Mouse (Mus musculus) embryo, embryonic 11.5 days (tissue): ENCODE measurements around the gene Rab39.
A peak's percentile ranks its signal among the peaks of the same experiment; 100 is the strongest.

Experiments used
- DNase-seq: peaks from one replicate; pipeline ENCODE4 v3.0.0-alpha.2; 2012; ENCODE audit warnings: low read depth, low spot score

The Rab39 gene

DNA sequence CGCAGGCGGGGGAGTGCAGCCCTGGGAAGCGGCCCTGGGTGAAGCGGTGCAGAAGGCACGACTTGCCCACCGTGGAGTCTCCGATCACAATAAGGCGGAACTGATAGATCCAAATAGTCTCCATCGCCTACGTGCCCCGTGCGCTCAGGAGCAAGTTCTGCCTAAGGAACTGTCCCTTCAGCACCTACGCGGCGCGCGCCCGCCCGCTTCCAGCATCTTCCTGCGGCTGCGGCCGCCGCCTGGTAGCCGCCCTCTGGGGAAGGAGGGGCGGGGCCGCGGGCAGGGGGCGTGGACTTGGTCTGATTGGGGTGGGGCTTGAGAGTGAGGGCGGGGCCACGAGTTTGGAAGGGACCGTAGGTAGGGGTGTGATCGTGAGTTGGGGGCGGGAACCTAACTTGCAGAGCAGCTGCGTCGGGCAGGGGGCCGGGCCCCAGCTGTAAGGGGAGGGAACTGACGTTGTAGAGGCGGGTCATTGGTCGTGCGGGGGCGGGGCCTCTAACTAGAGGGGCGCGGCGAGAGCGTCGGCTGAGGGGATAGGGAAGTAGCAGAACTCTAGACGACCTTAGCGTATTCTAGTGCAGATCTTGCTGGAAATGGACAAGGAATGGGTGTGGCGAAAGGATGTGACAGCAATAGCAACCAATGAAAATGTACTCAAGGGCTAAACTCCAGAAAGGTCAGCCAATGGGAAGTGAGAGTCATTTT lies at the start of gene Rab39:
TSS of gene Rab39 (minus strand) at position 241 of the 705 bp plus-strand sequence.
- DNase-seq = peak; percentile 76

GRCm38 (mm10) chr9:53754801-53755200 lies 48.8 kb upstream of the Rab39 start:
- DNase-seq = no peak

GRCm38 (mm10) chr9:53750899-53751298 lies 44.9 kb upstream of the Rab39 start:
- no peak for DNase-seq

GRCm38 (mm10) chr9:53750411-53750810 lies 44.4 kb upstream of the Rab39 start:
- DNase-seq = no peak

- no peak for DNase-seq
These were observed 34.9 kb upstream of the Rab39 start for GRCm38 (mm10) chr9:53740829-53741404.

GRCm38 (mm10) chr9:53705491-53705991 lies 491 bp downstream of the Rab39 start:
- no peak for DNase-seq

DNA sequence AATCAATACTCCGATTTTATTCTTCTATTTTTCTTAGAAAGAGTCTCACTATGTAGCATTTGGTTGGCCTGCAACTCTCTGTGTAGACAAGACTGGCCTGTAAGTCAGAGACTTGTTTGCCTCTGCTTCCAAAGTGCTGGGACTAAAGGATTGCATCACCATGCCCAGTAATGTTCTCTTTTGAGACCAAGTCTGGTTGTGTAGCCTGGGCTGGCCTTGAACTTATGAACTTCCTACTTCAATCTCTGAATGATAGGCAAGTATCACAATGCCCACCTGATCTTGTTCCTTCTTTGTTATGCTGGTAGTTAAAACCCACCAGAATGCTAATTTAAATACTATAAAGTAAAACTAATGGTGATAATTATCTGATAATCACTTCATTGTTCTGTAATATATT lies 3.0 kb downstream of the Rab39 start:
- DNase-seq = no peak

DNA sequence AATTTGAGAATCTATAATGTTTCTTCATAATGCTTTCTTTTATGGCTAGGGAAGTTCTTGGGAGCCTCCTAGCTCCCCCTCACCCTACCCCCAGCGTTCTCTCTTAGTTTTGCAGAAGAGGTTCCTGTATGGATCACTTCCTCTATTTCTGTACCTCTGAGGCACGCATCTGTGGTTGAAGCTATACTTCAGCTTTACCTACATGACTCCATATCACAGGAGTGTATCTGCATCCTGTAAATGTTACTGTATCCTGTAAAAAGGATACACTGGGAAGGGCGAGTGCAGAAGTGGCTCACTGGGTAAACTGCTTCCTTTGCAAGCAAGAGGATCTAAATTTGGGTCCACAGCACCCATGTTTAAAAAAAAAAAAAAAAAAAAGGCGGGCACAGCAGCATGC lies 5.5 kb downstream of the Rab39 start:
- no peak for DNase-seq

GRCm38 (mm10) chr9:53695846-53696245 lies 10.2 kb downstream of the Rab39 start:
- DNase-seq = no peak

DNA sequence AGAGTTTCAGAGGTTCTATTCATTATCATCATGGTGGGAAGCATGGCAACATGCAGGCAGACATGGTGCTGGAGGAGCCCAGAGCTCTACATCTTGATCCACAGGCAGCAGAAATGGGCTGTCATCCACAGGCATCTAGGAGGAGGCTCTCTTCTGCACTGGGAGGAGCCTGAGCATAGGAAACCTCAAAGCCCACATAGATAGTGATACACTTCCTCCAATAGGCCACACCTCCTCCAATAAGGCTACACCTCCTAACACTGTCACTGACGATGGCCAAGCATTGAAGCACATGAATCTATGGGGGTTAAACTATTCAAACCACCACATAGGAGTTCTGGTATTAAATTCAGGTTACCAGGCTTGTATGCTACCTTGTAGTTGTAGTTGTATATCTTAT lies 12.3 kb downstream of the Rab39 start:
- DNase-seq = no peak

- DNase-seq = no peak
These were observed 14.0 kb downstream of the Rab39 start for GRCm38 (mm10) chr9:53691745-53692670.

DNA sequence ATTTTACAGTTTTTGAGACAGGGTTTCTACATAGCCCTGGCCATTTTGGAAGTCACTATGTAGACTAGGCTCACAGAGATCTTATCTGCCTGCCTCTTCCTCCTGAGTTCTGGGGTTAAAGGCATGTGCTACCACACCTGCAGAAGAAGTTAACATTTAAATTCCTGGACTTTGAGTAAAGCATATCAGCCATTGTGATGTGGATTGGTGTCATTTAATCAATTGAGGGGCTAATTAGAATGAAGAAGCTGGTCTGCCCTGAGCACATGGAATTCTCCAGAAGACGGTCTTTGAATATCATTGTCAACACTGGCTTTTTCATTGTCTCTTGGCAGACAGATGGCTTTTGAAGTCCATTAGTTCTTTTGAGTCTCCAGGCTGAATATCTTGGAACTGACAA lies 25.2 kb downstream of the Rab39 start:
- no peak for DNase-seq

GRCm38 (mm10) chr9:53676921-53677320 lies 29.1 kb downstream of the Rab39 start:
- no peak for DNase-seq

DNA sequence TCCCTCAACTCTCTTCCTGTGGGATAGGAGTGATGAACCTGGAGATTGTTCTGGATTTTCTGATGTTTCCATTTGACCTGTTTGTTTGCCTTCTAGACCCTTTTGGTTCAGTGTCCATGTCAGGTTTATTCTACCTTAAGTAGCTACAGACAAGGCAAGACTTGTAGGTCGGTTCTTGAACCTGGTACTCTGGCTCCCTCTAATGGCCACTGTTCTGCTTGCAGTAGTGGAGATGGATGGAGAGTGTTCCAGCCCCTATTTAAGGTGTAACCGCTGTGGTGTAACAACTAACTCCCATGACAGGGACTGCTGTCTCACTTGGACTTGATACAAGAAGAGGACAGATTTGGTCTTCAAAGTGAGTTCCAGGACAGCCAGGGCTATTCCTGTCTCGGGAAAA lies 32.5 kb downstream of the Rab39 start:
- peak; percentile 59 for DNase-seq

GRCm38 (mm10) chr9:53669680-53670219 lies 36.3 kb downstream of the Rab39 start, which contains the start of gene Cul5:
Cul5 (minus strand) TSS chr9:53670014.
- peak; percentile 11 for DNase-seq

- DNase-seq = peak; percentile 88
These were observed 38.9 kb downstream of the Rab39 start for GRCm38 (mm10) chr9:53667020-53667669.

GRCm38 (mm10) chr9:53666665-53667019 lies 39.4 kb downstream of the Rab39 start:
- DNase-seq = no peak

DNA sequence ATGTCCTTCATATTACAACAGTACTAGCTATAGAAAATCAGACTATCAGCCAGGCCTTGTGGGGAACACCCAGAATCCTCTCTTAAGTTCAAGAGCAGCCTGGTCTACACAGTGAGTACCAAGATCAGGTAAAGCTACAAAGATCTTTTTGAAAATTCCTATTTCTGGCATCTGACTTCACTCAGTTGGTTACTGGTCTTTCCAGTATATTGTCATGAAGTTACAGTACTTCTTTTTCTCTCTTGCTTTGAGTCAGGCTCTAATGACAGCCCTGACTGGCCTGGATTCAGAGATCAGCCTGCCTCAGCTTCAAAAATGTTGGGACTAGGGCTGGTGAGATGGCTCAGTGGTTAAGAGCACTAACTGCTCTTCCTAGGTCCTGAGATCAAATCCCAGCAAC lies 40.6 kb downstream of the Rab39 start:
- no peak for DNase-seq

DNA sequence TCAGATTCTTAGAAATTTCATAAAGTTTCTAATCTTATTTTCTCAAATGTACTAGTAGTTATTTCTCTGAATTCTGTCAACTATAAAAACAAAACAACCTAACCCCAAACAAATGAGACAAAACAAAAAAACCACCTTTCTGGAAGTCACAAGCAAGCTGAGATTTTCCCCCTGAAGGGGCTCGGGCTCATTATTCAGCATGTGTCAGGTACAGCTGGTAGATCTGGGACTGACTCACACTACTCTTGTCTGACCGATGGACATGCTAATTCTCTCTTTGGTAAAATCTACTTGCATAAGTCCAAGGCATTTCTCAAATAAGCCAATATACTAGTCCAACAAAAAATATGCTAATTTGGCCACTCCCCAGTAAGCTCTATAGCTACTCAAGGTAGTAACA lies 41.2 kb downstream of the Rab39 start:
- no peak for DNase-seq

- no peak for DNase-seq
These were observed 71.2 kb downstream of the Rab39 start for GRCm38 (mm10) chr9:53634796-53635195.
